Mouse (Mus musculus) MEL (cell line): ENCODE data around the gene Pip4k2c.

Experiments used
- CTCF ChIP-seq, 3 experiments: IDR thresholded peaks in 2 of 3; conservative IDR thresholded peaks in 1 of 3; 2 replicates each; pipeline ENCODE4 v1.5.1; 2011 to 2012; ENCODE audit warnings: low read length in 3 of 3, low read depth in 2 of 3, mild to moderate bottlenecking in 2 of 3, improper control_type of control experiment in 1 of 3, inconsistent platforms in 1 of 3, mixed read lengths in 1 of 3, moderate library complexity in 1 of 3; ENCODE audit not compliant: control insufficient read depth in 1 of 3, insufficient read depth in 1 of 3, poor library complexity in 1 of 3, severe bottlenecking in 1 of 3
- MAZ ChIP-seq: IDR thresholded peaks from 2 replicates; pipeline ENCODE4 v1.6.1; 2012; ENCODE audit warnings: low read depth, mild to moderate bottlenecking, inconsistent platforms, low read length, improper control_type of control experiment
- MYC ChIP-seq: IDR thresholded peaks from 2 replicates; pipeline ENCODE4 v1.6.1; 2011; ENCODE audit warnings: low read depth, mild to moderate bottlenecking, low read length, improper control_type of control experiment, moderate library complexity

GRCm38 (mm10) chr10:127166771-127167613 is 44.4 kb downstream of the Pip4k2c start:
- peak; percentile 90 for TF ChIP-seq MYC
- no peak for TF ChIP-seq CTCF (IDR thresholded peaks at IDR 0.05 in 2 of 3, conservative IDR thresholded peaks at IDR 0.05 in 1 of 3; ENCODE audit: control insufficient read depth in 1 of 3, insufficient read depth in 1 of 3, low read depth in 2 of 3, low read length in 3 of 3, poor library complexity in 1 of 3, severe bottlenecking in 1 of 3)
- no peak for TF ChIP-seq MAZ
